11 mouse cellular contexts compared by ENCODE assay signal in genomic region chr2:141152011-141152772, GRCm38 (mm10).
DNase-seq lines count a peak whose midpoint lies in the region; ATAC-seq lines count a peak whose summit lies in the region.
"Had no signal": no experiment of that assay in that cellular context is flagged by ENCODE, and none has a peak within 500 bp of the region (broad histone marks: within the 10 kb centered on the region; RNA-seq: fewer than 3 reads in every experiment).

No protein-coding gene starts in this region.

- no peak for DNase-seq in heart, postnatal 14 days
- DNase-seq in retina, postnatal 1 day, result peak; percentile 27
- no peak for DNase-seq in retina, embryonic 14.5 days (ENCODE audit: low spot score)
- DNase-seq in gastrocnemius, postnatal 36 days, result no peak
- DNase-seq in kidney, adult 9 months, result no peak
- DNase-seq: kidney, postnatal 4 days had no signal

- intact Hi-C loops in heart, postnatal 14 days (cut with DNase I), result no loop called here
- intact Hi-C loops in gastrocnemius, postnatal 36 days (cut with DNase I), result no loop called here

- H3K4me1 ChIP-seq in heart, embryonic 14.5 days (ENCODE audit: control insufficient read depth in 2 of 2, insufficient read depth in 2 of 2, low read length in 2 of 2), result peaks cover 0 to 18% of the 10 kb centered on the region in 2 experiments; a peak in 3 of 4 replicates
- H3K4me1 ChIP-seq in forebrain, embryonic 15.5 days, result peaks cover 36% of the 10 kb centered on the region
- H3K4me1 ChIP-seq in neural tube, embryonic 15.5 days, result peaks cover 8% of the 10 kb centered on the region
- H3K4me1 ChIP-seq: liver, embryonic 15.5 days; megakaryocyte, embryonic 14.5 days had no signal

- no peak for ATAC-seq in heart, embryonic 14.5 days (ENCODE audit: insufficient number of reproducible peaks, insufficient read depth, low FRiP score, low read depth)
- peak; percentile 94 for ATAC-seq in forebrain, embryonic 15.5 days (replicated peaks)
- ATAC-seq in neural tube, embryonic 15.5 days (ENCODE audit: low FRiP score), result peak; percentile 57

- H3K9me3 ChIP-seq in heart, embryonic 14.5 days (ENCODE audit: control insufficient read depth, low read length), result no peaks in the 10 kb centered on the region
- no peaks in the 10 kb centered on the region for H3K9me3 ChIP-seq in forebrain, embryonic 15.5 days
- no peaks in the 10 kb centered on the region for H3K9me3 ChIP-seq in neural tube, embryonic 15.5 days (replicated peaks)
- H3K9me3 ChIP-seq: liver, embryonic 15.5 days had no signal

- no peaks in the 10 kb centered on the region for H3K36me3 ChIP-seq in heart, embryonic 14.5 days (ENCODE audit: control insufficient read depth, insufficient read depth, low read length)
- H3K36me3 ChIP-seq in forebrain, embryonic 15.5 days, result no peaks in the 10 kb centered on the region
- H3K36me3 ChIP-seq in neural tube, embryonic 15.5 days, result no peaks in the 10 kb centered on the region
- H3K36me3 ChIP-seq: liver, embryonic 15.5 days had no signal

- H3K27ac ChIP-seq in heart, embryonic 14.5 days (replicated peaks in 1 of 2; ENCODE audit: control insufficient read depth in 1 of 2, insufficient read depth in 1 of 2, low read depth in 2 of 2, low read length in 2 of 2), result peak overlapping the region; percentile 38 to 44; a peak in 2 of 4 replicates
- H3K27ac ChIP-seq in forebrain, embryonic 15.5 days (replicated peaks), result peak overlapping the region; percentile 73
- peak overlapping the region; percentile 24; the same call in 1 of the 2 replicates for H3K27ac ChIP-seq in neural tube, embryonic 15.5 days (replicated peaks)
- H3K27ac ChIP-seq: liver, embryonic 15.5 days had no signal

- no peak overlapping the region for H3K9ac ChIP-seq in heart, embryonic 14.5 days (ENCODE audit: low read length)
- no peak overlapping the region for H3K9ac ChIP-seq in forebrain, embryonic 15.5 days (replicated peaks)
- H3K9ac ChIP-seq in neural tube, embryonic 15.5 days (replicated peaks), result no peak overlapping the region
- H3K9ac ChIP-seq: liver, embryonic 15.5 days had no signal

- WGBS in heart, embryonic 14.5 days, result 52% methylated on average over 7 of the region's 7 CpGs
- 15% methylated on average over 7 of the region's 7 CpGs for WGBS in forebrain, embryonic 15.5 days
- WGBS in neural tube, embryonic 15.5 days, result 57% methylated on average over 7 of the region's 7 CpGs

- H3K27me3 ChIP-seq in heart, embryonic 14.5 days (ENCODE audit: control insufficient read depth, insufficient read depth, low read length), result no peaks in the 10 kb centered on the region
- H3K27me3 ChIP-seq in forebrain, embryonic 15.5 days, result no peaks in the 10 kb centered on the region
- no peaks in the 10 kb centered on the region for H3K27me3 ChIP-seq in neural tube, embryonic 15.5 days (replicated peaks)
- H3K27me3 ChIP-seq: liver, embryonic 15.5 days; megakaryocyte, embryonic 14.5 days had no signal

- H3K4me2 ChIP-seq in heart, embryonic 14.5 days (ENCODE audit: low read length), result no peak overlapping the region
- H3K4me2 ChIP-seq in forebrain, embryonic 15.5 days (replicated peaks), result no peak overlapping the region
- H3K4me2 ChIP-seq in neural tube, embryonic 15.5 days, result no peak overlapping the region
- H3K4me2 ChIP-seq: liver, embryonic 15.5 days had no signal

- no peak overlapping the region for H3K4me3 ChIP-seq in heart, embryonic 14.5 days (ENCODE audit: control insufficient read depth in 1 of 2, insufficient read depth in 1 of 2, low read depth in 1 of 2, low read length in 2 of 2)
- H3K4me3 ChIP-seq in forebrain, embryonic 15.5 days, result no peak overlapping the region
- no peak overlapping the region for H3K4me3 ChIP-seq in neural tube, embryonic 15.5 days (replicated peaks)
- H3K4me3 ChIP-seq: liver, embryonic 15.5 days; megakaryocyte, embryonic 14.5 days had no signal
